Mouse (Mus musculus) heart, embryonic 10.5 days (tissue): Measurements from ENCODE around the gene Mri1. TPM values are rescaled to one million over a fixed set of nuclear protein-coding genes. Genes with fewer than 3 reads are reported as not detected.

Experiments used
- DNase-seq: peaks from one replicate; pipeline ENCODE4 v3.0.0-alpha.2; 2017; ENCODE audit warnings: low spot score
- H3K27ac ChIP-seq: fragments of 300-500 bp; sonication (generic); 2 replicates; pipeline ENCODE4 v1.5.1; 2016; ENCODE audit warnings: mild to moderate bottlenecking
- H3K27me3 ChIP-seq: fragments of 300-500 bp; sonication (generic); 2 replicates; pipeline ENCODE4 v1.6.1; 2016; ENCODE audit warnings: mild to moderate bottlenecking; ENCODE audit not compliant: poor library complexity, insufficient read depth, severe bottlenecking
- H3K36me3 ChIP-seq: fragments of 300-500 bp; sonication (generic); 2 replicates; pipeline ENCODE4 v1.6.1; 2016; ENCODE audit warnings: mild to moderate bottlenecking, moderate library complexity
- H3K4me1 ChIP-seq: fragments of 300-500 bp; sonication (generic); 2 replicates; pipeline ENCODE4 v1.6.1; 2016; ENCODE audit warnings: mild to moderate bottlenecking
- H3K4me3 ChIP-seq: fragments of 300-500 bp; sonication (generic); 2 replicates; pipeline ENCODE4 v1.5.1; 2016; ENCODE audit warnings: mild to moderate bottlenecking, moderate library complexity
- H3K9me3 ChIP-seq: fragments of 300-500 bp; sonication (generic); 2 replicates; pipeline ENCODE4 v1.6.1; 2016; ENCODE audit warnings: mild to moderate bottlenecking, moderate library complexity
- WGBS: fragments of 180-500 bp; shearing (Covaris S2); methylation state at CpG from one replicate; pipeline ENCODE4 v1.1.7; 2016; 5-methylcytosine and 5-hydroxymethylcytosine counted together
- polyA plus RNA-seq: library from polyadenylated mRNA; unstranded; fragments of >200 nt; fragmentation: Nextera tagmentation; extraction: Ambion mirVana; gene quantifications from 2 replicates; pipeline ENCODE4 v1.2.1, GENCODE M21; 2016

Gene Mri1
- polyA plus RNA-seq, 1 experiment from 2014 or later, result 74.9 TPM

- DNase-seq, result no peak
- Histone ChIP-seq H3K36me3 (peaks cover 65% of the 10 kb centered on the region), H3K27ac (no peak overlapping the region), H3K4me1 (peaks cover 18% of the 10 kb centered on the region), H3K27me3 (no peaks in the 10 kb centered on the region), H3K9me3 (no peaks in the 10 kb centered on the region), H3K4me3 (no peak overlapping the region)
- WGBS, result 92% methylated on average over 2 of the region's 2 CpGs
Observed at GRCm38 (mm10) chr8:84233055-84233454, 24.1 kb downstream of the Mri1 start.

- no peak for DNase-seq
- H3K27me3 ChIP-seq, result no peaks in the 10 kb centered on the region
- 71% methylated on average over 17 of the region's 17 CpGs for WGBS
- peaks cover 88% of the 10 kb centered on the region for H3K36me3 ChIP-seq
- peaks cover 5% of the 10 kb centered on the region for H3K4me1 ChIP-seq
- H3K9me3 ChIP-seq, result no peaks in the 10 kb centered on the region
- no peak overlapping the region for H3K4me3 ChIP-seq
- no peak overlapping the region for H3K27ac ChIP-seq
Observed at GRCm38 (mm10) chr8:84230735-84231134, 26.4 kb downstream of the Mri1 start.

- H3K36me3 ChIP-seq, result peaks cover 95% of the 10 kb centered on the region
- no peak overlapping the region for H3K27ac ChIP-seq
- 80% methylated on average over 21 of the region's 21 CpGs for WGBS
- no peaks in the 10 kb centered on the region for H3K4me1 ChIP-seq
- DNase-seq, result no peak
- H3K4me3 ChIP-seq, result no peak overlapping the region
- no peaks in the 10 kb centered on the region for H3K27me3 ChIP-seq
- no peaks in the 10 kb centered on the region for H3K9me3 ChIP-seq
Observed at GRCm38 (mm10) chr8:84223322-84224029, 33.6 kb downstream of the Mri1 start.

GRCm38 (mm10) chr8:84222566-84223165 lies 34.5 kb downstream of the Mri1 start:
- WGBS, result 90% methylated on average over 9 of the region's 9 CpGs
- H3K27me3 ChIP-seq, result no peaks in the 10 kb centered on the region
- no peak for DNase-seq
- H3K36me3 ChIP-seq, result peaks cover 95% of the 10 kb centered on the region
- no peaks in the 10 kb centered on the region for H3K9me3 ChIP-seq
- no peak overlapping the region for H3K4me3 ChIP-seq
- H3K27ac ChIP-seq, result no peak overlapping the region
- no peaks in the 10 kb centered on the region for H3K4me1 ChIP-seq

- H3K4me1 ChIP-seq, result no peaks in the 10 kb centered on the region
- DNase-seq, result no peak
- H3K27ac ChIP-seq, result no peak overlapping the region
- no peak overlapping the region for H3K4me3 ChIP-seq
- 66% methylated on average over 7 of the region's 7 CpGs for WGBS
- H3K27me3 ChIP-seq, result no peaks in the 10 kb centered on the region
- H3K9me3 ChIP-seq, result no peaks in the 10 kb centered on the region
- H3K36me3 ChIP-seq, result peaks cover 94% of the 10 kb centered on the region
Observed at GRCm38 (mm10) chr8:84220105-84220504, 37.0 kb downstream of the Mri1 start.

GRCm38 (mm10) chr8:84218143-84218542 lies 39.0 kb downstream of the Mri1 start:
- no peaks in the 10 kb centered on the region for H3K27me3 ChIP-seq
- H3K4me3 ChIP-seq, result no peak overlapping the region
- WGBS, result 92% methylated on average over 5 of the region's 5 CpGs
- H3K27ac ChIP-seq, result no peak overlapping the region
- no peaks in the 10 kb centered on the region for H3K4me1 ChIP-seq
- peaks cover 92% of the 10 kb centered on the region for H3K36me3 ChIP-seq
- no peak for DNase-seq
- no peaks in the 10 kb centered on the region for H3K9me3 ChIP-seq

GRCm38 (mm10) chr8:84217206-84217605 lies 39.9 kb downstream of the Mri1 start:
- Histone ChIP-seq H3K27me3 (no peaks in the 10 kb centered on the region), H3K4me1 (no peaks in the 10 kb centered on the region), H3K4me3 (no peak overlapping the region), H3K27ac (no peak overlapping the region), H3K9me3 (no peaks in the 10 kb centered on the region), H3K36me3 (peaks cover 92% of the 10 kb centered on the region)
- no peak for DNase-seq
- WGBS, result 90% methylated on average over 11 of the region's 11 CpGs

GRCm38 (mm10) chr8:84213277-84213676 lies 43.8 kb downstream of the Mri1 start:
- DNase-seq, result no peak
- H3K36me3 ChIP-seq, result peaks cover 92% of the 10 kb centered on the region
- 85% methylated on average over 4 of the region's 4 CpGs for WGBS
- peaks cover 18% of the 10 kb centered on the region for H3K4me1 ChIP-seq
- H3K9me3 ChIP-seq, result no peaks in the 10 kb centered on the region
- no peak overlapping the region for H3K4me3 ChIP-seq
- no peak overlapping the region for H3K27ac ChIP-seq
- H3K27me3 ChIP-seq, result no peaks in the 10 kb centered on the region

GRCm38 (mm10) chr8:84211881-84212563 lies 45.1 kb downstream of the Mri1 start:
- H3K9me3 ChIP-seq, result no peaks in the 10 kb centered on the region
- H3K36me3 ChIP-seq, result peaks cover 84% of the 10 kb centered on the region
- no peak overlapping the region for H3K4me3 ChIP-seq
- 90% methylated on average over 31 of the region's 31 CpGs for WGBS
- H3K4me1 ChIP-seq, result peaks cover 29% of the 10 kb centered on the region
- no peak for DNase-seq
- no peaks in the 10 kb centered on the region for H3K27me3 ChIP-seq
- no peak overlapping the region for H3K27ac ChIP-seq

- H3K27me3 ChIP-seq, result no peaks in the 10 kb centered on the region
- H3K9me3 ChIP-seq, result no peaks in the 10 kb centered on the region
- 91% methylated on average over 3 of the region's 3 CpGs for WGBS
- H3K27ac ChIP-seq, result no peak overlapping the region
- peaks cover 84% of the 10 kb centered on the region for H3K36me3 ChIP-seq
- 0 out of 2 replicates have a peak overlapping the region, but pooled peaks have one; percentile 1 for H3K4me3 ChIP-seq
- peaks cover 29% of the 10 kb centered on the region for H3K4me1 ChIP-seq
- DNase-seq, result no peak
Observed at GRCm38 (mm10) chr8:84211202-84211601, 45.9 kb downstream of the Mri1 start.

GRCm38 (mm10) chr8:84210167-84210791 lies 46.8 kb downstream of the Mri1 start:
- H3K4me3 ChIP-seq, result no peak overlapping the region
- peak; percentile 91 for DNase-seq
- peaks cover 84% of the 10 kb centered on the region for H3K36me3 ChIP-seq
- no peaks in the 10 kb centered on the region for H3K9me3 ChIP-seq
- no peaks in the 10 kb centered on the region for H3K27me3 ChIP-seq
- no peak overlapping the region for H3K27ac ChIP-seq
- peaks cover 29% of the 10 kb centered on the region for H3K4me1 ChIP-seq
- WGBS, result 56% methylated on average over 33 of the region's 34 CpGs

- WGBS, result 68% methylated on average over 17 of the region's 17 CpGs
- Histone ChIP-seq H3K27me3 (no peaks in the 10 kb centered on the region), H3K4me1 (peaks cover 36% of the 10 kb centered on the region), H3K36me3 (peaks cover 77% of the 10 kb centered on the region), H3K4me3 (0 out of 2 replicates have a peak overlapping the region, but pooled peaks have one; percentile 6), H3K27ac (peak overlapping the region; percentile 74; the same call in 1 of the 2 replicates), H3K9me3 (no peaks in the 10 kb centered on the region)
- DNase-seq, result no peak
Observed at GRCm38 (mm10) chr8:84208381-84209380, 48.4 kb downstream of the Mri1 start.
